Mouse (Mus musculus): Measurements from ENCODE around the gene Tnni2.
A peak's percentile ranks its signal among the peaks of the same experiment; 100 is the strongest.

DNA sequence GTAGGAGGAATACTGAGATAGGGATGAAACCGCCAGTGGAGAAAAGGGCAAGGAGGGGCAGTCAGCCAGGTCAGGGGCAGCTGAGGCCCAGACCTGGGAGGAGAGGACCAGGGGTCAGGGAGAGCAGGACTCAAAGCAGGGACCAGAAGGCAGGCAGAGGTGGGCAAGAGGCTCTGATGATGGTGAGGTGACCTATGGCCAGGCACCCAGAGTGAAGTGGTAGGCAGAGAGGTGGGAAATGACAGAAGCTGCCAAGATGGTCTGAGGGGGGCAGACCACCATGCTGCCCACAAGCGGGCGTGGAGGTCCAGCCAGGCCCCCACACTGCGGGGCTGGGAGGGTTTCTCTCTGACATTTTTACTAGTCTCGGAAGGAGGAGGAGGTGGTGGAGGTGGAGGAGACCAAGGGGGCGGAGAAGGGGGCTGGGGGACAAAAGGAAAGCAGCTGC is 29.8 kb downstream of the Tnni2 start:
- TF ChIP-seq POLR2A (IDR thresholded peaks at IDR 0.05; ENCODE audit: low read depth, low read length) (peak; percentile 45; the same call in 1 of the 2 replicates), CTCF (IDR thresholded peaks at IDR 0.05; ENCODE audit: borderline replicate concordance, insufficient read depth, low read length) (no peak)

Data from embryonic fibroblast, embryonic 13.5 days (primary cell).